Mouse (Mus musculus) monocyte, adult 2 months (primary cell): ENCODE data around the gene Cfb.
"Not testable (repeated sequence)": the region's sequence is repeated elsewhere in the genome, so short reads cannot be mapped to it uniquely, and the experiment has no call there.

Experiments
- DNase-seq, 2 experiments: peaks; one replicate each; pipeline ENCODE4 v3.0.0; 2022; ENCODE audit warnings: low spot score in 2 of 2, low read depth in 1 of 2

Cfb gene

DNA sequence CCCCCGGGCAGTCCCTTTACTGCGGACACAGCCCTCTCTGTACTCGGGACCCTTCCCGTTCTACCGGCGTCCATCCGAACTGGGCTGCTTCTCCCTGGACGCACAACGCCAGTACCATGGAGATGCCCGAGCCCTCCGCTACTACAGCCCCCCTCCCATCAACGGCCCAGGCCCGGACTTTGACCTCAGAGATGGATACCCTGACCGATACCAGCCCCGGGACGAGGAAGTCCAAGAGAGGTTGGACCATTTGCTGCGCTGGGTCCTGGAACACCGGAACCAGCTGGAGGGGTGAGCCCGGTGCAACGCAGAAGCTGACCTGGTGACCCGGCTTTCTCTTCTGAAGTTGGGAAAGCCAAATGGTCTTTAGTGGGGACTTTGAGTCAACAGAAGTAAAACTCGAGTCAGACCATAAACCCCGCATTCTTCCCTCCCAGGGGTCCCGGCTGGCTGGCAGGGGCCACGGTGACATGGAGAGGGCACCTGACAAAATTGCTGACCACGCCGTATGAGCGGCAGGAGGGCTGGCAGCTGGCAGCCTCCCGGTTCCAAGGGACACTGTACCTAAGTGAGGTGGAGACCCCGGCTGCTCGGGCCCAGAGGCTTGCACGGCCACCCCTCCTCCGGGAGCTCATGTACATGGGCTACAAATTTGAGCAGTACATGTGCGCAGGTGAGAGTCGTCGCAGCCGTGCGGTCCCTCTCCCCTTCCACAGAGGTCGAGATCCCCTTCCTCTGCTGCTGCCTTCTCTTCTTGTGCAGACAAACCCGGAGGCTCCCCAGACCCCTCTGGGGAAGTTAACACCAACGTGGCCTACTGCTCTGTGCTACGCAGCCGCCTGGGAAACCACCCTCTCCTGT lies 24.6 kb downstream of the Cfb start:
- DNase-seq, result no peak

DNA sequence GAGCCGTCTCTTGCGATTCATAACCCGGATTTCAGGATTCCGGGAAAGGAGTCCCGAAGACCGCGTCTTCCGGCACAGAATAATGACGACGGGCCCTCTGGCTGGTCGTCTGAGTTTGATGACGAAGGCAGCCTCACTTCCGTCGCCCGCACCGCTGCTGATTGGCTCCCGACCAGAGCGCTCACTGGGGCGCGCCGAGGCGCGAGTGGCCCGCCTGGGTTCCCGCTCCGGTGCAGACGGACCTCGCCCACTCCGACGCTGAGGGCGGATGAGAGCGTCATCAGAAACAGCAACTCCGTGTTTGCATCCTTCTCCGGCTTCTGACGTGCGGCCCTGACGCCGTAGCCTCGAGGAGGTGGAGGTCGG lies 25.5 kb downstream of the Cfb start, which contains the start of the genes Stk19 and Dxo:
Gene Stk19 (minus strand): TSS at position 90 of the 366 bp plus-strand sequence.
Gene Dxo (plus strand): TSS at position 164 of the 366 bp plus-strand sequence.
- peak; percentile 81 to 90 for DNase-seq

- no peak for DNase-seq
Measured at GRCm38 (mm10) chr17:34836155-34836855, 26.0 kb downstream of the Cfb start.

- not testable (repeated sequence) for DNase-seq
Measured at GRCm38 (mm10) chr17:34830776-34831175, 31.5 kb downstream of the Cfb start.

DNA sequence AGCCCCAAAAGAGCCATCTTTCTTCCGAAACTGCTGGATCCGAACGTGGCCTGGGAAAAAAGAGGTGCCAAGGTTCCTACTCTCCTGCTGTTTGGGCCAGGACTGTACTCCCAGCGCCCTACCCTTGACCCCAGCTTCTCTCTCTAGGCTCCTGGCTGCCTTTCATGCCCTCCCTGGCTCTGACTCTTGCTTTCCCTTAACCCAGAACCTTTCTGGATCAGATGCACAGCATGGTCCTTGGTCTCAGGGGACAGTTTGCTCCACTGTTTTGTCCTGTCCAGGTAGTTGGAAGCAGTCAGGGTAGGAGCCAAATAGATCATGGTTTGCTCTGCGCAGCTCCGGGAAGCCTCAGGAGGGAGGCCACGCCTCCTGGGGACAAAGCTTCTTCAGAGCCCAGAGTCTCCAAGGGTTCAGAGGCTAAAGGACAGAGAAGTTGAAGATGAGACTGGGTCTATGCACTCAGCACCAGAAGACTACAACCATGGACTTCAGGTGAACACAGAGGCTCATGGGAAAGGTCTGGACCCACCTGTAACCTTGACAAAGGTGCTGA lies 47.4 kb downstream of the Cfb start:
- no peak for DNase-seq

- DNase-seq, result not testable (repeated sequence)
Measured at GRCm38 (mm10) chr17:34813747-34814146, 48.6 kb downstream of the Cfb start.

GRCm38 (mm10) chr17:34811275-34811674 lies 51.0 kb downstream of the Cfb start:
- DNase-seq, result no peak

GRCm38 (mm10) chr17:34810811-34811210 lies 51.5 kb downstream of the Cfb start:
- DNase-seq, result not testable (repeated sequence)

DNA sequence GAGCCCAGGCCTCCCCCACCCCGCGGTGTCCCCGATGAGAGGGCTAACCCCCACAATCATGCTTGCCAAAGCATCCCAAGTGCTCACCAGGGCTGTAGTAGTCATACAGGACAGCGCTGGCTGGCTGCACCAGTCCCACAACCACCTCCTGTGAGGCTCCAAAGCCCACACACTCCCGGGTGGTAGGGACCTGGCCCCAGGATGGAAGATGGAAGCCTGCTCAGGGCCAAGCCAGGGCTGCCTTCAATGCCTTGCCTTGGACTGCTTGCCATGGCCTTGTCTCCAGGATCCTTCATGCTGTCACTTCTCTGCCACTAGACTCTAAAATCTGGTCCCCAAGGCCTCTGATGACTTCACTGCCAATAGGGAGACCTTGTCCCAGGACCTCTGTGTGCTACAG lies 51.9 kb downstream of the Cfb start:
- not testable (repeated sequence) for DNase-seq

GRCm38 (mm10) chr17:34808599-34809205 lies 53.6 kb downstream of the Cfb start:
- no peak for DNase-seq

DNA sequence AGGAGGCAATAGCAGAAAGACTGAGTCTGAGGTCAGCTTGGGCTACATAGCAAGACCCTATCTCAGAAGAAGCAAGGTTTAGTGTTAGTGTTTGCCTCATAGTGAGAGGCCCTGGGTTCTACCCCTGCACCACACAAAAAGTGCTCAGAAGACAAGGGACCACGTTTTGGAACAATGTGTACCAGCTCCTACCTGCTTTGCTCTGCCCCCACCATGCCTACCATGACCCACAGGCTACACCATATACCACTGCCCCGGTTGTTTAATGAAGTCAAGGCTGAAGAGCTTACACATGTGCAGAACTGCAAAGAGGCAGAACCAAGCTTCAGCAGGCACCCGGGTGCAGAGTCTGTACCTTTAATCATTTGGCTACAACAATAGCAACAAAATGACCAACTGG lies 55.1 kb downstream of the Cfb start:
- DNase-seq, result no peak
